Mouse (Mus musculus) B cell, adult (primary cell): ENCODE measurements around the gene Ifna7. TPM values are rescaled to one million over a fixed set of nuclear protein-coding genes. Genes with fewer than 3 reads are reported as not detected.

Experiments
- total RNA-seq: library from RNA; stranded (reverse); gene quantifications from 4 replicates; pipeline ENCODE4 v1.2.4, GENCODE M21; 2023; ENCODE audit not compliant: inconsistent age

Ifna7 gene
- not detected in 4 replicates for total RNA-seq

DNA sequence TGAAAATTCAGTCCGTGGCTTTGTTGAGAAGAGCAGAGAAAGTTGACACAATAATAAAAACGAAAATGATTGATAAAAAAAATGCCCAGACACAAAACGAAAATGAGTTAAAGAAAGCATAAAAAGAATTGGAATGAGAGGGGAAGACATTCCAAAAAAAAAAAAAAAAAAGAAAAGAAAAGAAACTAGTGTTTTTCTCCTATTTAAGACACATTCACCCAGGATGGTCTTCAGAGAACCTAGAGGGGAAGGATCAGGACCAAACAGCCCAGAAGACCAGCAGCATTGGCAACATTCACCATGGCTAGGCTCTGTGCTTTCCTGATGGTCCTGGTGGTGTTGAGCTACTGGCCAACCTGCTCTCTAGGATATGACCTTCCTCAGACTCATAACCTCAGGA lies at the start of gene Ifna7:
Gene Ifna7, plus strand, starts transcription at position 301 of the 400 bp plus-strand sequence.

DNA sequence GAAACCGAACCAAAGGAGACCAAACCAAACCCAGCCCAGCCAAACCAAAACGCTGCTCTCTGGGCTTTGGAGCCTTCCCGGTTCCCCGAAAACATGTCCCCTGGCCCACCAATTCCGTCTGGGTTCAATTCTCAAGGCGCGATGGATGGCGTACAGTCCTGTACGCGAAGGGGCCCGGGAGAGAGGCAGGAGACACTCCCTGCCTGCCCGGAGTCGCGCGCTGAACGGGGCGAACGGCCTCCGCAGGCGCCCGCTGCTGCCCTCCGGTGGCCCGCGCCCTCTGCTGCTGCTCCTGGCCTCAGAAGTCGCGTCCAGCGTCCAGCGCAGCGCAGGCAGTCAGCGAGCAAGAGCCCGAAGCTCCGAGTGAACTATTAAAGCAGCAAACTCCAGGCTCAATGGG lies 42.5 kb upstream of the Ifna7 start, which contains the start of gene Gm13290:
Gene Gm13290, plus strand, starts transcription at position 301 of the 400 bp plus-strand sequence.

DNA sequence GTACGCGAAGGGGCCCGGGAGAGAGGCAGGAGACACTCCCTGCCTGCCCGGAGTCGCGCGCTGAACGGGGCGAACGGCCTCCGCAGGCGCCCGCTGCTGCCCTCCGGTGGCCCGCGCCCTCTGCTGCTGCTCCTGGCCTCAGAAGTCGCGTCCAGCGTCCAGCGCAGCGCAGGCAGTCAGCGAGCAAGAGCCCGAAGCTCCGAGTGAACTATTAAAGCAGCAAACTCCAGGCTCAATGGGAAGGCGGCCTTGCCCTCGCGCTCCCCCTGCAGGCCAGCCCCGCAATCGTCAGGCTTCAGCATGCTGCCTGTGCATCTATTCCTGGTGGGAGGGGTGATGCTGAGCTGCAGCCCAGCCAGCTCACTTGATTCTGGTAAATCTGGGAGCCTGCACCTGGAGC lies 39.4 kb upstream of the Ifna7 start, which contains the start of gene Gm13289:
Gene Gm13289, plus strand, starts transcription at position 301 of the 400 bp plus-strand sequence.

DNA sequence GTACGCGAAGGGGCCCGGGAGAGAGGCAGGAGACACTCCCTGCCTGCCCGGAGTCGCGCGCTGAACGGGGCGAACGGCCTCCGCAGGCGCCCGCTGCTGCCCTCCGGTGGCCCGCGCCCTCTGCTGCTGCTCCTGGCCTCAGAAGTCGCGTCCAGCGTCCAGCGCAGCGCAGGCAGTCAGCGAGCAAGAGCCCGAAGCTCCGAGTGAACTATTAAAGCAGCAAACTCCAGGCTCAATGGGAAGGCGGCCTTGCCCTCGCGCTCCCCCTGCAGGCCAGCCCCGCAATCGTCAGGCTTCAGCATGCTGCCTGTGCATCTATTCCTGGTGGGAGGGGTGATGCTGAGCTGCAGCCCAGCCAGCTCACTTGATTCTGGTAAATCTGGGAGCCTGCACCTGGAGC lies 36.5 kb upstream of the Ifna7 start, which contains the start of gene Gm13272:
Gene Gm13272, plus strand, starts transcription at position 301 of the 400 bp plus-strand sequence.

DNA sequence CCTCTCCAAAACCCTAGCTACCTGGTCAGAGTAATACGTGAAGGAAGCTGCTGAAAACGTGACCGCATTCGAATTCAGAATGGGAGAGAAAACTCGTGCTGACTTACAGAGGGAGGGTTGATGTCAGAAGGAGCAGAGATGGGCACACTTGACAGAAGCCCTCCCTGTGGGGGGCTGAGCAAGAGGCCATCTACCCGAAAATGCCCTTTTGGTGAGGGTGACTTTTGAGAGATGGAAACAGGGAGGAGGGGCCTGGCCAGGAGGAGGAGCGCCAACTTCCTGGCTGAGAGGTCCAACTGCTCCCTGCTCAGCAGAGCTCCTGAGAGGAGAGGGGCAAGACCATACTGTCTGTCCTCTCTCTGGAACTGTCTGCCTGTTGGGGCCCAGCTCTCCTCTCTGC lies 34.2 kb upstream of the Ifna7 start, which contains the start of gene Ifnz:
Gene Ifnz, plus strand, starts transcription at position 301 of the 400 bp plus-strand sequence.

DNA sequence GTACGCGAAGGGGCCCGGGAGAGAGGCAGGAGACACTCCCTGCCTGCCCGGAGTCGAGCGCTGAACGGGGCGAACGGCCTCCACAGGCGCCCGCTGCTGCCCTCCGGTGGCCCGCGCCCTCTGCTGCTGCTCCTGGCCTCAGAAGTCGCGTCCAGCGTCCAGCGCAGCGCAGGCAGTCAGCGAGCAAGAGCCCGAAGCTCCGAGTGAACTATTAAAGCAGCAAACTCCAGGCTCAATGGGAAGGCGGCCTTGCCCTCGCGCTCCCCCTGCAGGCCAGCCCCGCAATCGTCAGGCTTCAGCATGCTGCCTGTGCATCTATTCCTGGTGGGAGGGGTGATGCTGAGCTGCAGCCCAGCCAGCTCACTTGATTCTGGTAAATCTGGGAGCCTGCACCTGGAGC lies 30.6 kb upstream of the Ifna7 start, which contains the start of gene Gm13276:
Gene Gm13276, plus strand, starts transcription at position 301 of the 400 bp plus-strand sequence.

DNA sequence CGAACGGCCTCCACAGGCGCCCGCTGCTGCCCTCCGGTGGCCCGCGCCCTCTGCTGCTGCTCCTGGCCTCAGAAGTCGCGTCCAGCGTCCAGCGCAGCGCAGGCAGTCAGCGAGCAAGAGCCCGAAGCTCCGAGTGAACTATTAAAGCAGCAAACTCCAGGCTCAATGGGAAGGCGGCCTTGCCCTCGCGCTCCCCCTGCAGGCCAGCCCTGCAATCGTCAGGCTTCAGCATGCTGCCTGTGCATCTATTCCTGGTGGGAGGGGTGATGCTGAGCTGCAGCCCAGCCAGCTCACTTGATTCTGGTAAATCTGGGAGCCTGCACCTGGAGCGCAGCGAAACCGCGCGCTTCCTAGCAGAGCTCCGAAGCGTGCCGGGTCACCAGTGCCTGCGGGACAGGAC lies 27.6 kb upstream of the Ifna7 start, which contains the start of gene Gm13277:
Gene Gm13277, plus strand, starts transcription at position 231 of the 400 bp plus-strand sequence.

DNA sequence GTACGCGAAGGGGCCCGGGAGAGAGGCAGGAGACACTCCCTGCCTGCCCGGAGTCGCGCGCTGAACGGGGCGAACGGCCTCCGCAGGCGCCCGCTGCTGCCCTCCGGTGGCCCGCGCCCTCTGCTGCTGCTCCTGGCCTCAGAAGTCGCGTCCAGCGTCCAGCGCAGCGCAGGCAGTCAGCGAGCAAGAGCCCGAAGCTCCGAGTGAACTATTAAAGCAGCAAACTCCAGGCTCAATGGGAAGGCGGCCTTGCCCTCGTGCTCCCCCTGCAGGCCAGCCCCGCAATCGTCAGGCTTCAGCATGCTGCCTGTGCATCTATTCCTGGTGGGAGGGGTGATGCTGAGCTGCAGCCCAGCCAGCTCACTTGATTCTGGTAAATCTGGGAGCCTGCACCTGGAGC lies 24.8 kb upstream of the Ifna7 start, which contains the start of gene Gm13278:
Gene Gm13278, plus strand, starts transcription at position 301 of the 400 bp plus-strand sequence.

DNA sequence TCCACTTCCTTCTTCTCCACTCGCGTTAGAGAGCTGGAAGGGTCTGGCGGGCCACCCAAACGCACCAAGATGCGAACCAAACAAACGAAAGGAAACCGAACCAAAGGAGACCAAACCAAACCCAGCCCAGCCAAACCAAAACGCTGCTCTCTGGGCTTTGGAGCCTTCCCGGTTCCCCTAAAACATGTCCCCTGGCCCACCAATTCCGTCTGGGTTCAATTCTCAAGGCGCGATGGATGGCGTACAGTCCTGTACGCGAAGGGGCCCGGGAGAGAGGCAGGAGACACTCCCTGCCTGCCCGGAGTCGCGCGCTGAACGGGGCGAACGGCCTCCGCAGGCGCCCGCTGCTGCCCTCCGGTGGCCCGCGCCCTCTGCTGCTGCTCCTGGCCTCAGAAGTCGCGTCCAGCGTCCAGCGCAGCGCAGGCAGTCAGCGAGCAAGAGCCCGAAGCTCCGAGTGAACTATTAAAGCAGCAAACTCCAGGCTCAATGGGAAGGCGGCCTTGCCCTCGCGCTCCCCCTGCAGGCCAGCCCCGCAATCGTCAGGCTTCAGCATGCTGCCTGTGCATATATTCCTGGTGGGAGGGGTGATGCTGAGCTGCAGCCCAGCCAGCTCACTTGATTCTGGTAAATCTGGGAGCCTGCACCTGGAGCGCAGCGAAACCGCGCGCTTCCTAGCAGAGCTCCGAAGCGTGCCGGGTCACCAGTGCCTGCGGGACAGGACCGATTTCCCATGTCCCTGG lies 21.9 kb upstream of the Ifna7 start, which contains the start of gene Gm13275:
Gene Gm13275, plus strand, starts transcription at position 552 of the 740 bp plus-strand sequence.

DNA sequence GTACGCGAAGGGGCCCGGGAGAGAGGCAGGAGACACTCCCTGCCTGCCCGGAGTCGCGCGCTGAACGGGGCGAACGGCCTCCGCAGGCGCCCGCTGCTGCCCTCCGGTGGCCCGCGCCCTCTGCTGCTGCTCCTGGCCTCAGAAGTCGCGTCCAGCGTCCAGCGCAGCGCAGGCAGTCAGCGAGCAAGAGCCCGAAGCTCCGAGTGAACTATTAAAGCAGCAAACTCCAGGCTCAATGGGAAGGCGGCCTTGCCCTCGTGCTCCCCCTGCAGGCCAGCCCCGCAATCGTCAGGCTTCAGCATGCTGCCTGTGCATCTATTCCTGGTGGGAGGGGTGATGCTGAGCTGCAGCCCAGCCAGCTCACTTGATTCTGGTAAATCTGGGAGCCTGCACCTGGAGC lies 18.9 kb upstream of the Ifna7 start, which contains the start of gene Gm13279:
Gene Gm13279, plus strand, starts transcription at position 301 of the 400 bp plus-strand sequence.

DNA sequence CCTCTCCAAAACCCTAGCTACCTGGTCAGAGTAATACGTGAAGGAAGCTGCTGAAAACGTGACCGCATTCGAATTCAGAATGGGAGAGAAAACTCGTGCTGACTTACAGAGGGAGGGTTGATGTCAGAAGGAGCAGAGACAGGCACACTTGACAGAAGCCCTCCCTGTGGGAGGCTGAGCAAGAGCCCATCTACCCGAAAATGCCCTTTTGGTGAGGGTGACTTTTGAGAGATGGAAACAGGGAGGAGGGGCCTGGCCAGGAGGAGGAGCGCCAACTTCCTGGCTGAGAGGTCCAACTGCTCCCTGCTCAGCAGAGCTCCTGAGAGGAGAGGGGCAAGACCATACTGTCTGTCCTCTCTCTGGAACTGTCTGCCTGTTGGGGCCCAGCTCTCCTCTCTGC lies 16.7 kb upstream of the Ifna7 start, which contains the start of gene Gm13285:
Gene Gm13285, plus strand, starts transcription at position 301 of the 400 bp plus-strand sequence.

DNA sequence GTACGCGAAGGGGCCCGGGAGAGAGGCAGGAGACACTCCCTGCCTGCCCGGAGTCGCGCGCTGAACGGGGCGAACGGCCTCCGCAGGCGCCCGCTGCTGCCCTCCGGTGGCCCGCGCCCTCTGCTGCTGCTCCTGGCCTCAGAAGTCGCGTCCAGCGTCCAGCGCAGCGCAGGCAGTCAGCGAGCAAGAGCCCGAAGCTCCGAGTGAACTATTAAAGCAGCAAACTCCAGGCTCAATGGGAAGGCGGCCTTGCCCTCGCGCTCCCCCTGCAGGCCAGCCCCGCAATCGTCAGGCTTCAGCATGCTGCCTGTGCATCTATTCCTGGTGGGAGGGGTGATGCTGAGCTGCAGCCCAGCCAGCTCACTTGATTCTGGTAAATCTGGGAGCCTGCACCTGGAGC lies 13.1 kb upstream of the Ifna7 start, which contains the start of gene Gm13287:
Gene Gm13287, plus strand, starts transcription at position 301 of the 400 bp plus-strand sequence.

DNA sequence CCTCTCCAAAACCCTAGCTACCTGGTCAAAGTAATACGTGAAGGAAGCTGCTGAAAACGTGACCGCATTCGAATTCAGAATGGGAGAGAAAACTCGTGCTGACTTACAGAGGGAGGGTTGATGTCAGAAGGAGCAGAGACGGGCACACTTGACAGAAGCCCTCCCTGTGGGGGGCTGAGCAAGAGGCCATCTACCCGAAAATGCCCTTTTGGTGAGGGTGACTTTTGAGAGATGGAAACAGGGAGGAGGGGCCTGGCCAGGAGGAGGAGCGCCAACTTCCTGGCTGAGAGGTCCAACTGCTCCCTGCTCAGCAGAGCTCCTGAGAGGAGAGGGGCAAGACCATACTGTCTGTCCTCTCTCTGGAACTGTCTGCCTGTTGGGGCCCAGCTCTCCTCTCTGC lies 10.8 kb upstream of the Ifna7 start, which contains the start of gene Gm13288:
Gene Gm13288, plus strand, starts transcription at position 301 of the 400 bp plus-strand sequence.

DNA sequence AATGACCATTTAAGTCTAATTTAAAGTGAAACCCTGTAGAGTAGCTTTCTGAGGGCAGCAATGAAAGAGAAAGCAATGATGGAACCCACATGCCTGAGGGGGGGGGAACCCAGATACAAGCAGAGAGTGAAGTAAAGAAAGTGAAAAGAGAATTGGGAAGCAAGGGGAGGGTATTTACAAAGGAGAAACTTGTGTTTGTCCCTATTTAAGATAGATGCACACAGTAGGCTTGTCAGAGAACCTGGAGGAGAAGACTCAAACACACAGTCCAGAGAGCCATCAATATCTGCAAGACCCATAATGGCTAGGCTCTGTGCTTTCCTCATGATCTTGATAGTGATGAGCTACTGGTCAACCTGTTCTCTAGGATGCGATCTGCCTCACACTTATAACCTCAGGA lies 3.6 kb downstream of the Ifna7 start, which contains the start of gene Ifna11:
Gene Ifna11, plus strand, starts transcription at position 301 of the 400 bp plus-strand sequence.

DNA sequence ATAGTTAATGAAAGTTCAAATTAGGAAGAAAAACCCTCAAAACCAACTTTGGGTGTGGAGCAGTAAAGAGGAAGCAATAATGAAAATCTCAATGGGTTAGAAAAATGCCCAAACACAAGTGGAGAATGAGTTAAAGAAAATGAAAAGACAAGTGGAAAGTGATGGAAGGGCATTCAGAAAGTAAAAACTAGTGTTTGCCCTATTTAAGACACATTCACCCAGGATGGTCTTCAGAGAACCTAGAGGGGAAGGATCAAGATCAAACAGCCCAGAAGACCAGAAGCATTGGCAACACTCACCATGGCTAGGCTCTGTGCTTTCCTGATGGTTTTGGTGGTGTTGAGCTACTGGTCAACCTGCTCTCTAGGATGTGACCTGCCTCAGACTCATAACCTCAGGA lies 11.1 kb downstream of the Ifna7 start, which contains the start of gene Ifna6:
Gene Ifna6, plus strand, starts transcription at position 301 of the 400 bp plus-strand sequence.

DNA sequence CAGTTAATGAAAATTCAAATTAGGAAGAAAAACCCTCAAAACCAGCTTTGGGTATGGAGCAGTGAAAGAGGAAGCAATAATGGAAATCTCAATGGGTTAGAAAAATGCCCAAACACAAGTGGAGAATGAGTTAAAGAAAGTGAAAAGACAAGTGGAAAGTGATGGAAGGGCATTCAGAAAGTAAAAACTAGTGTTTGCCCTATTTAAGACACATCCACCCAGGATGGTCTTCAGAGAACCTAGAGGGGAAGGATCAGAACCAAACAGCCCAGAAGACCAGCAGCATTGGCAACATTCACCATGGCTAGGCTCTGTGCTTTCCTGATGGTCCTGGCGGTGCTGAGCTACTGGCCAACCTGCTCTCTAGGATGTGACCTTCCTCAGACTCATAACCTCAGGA lies 19.2 kb downstream of the Ifna7 start, which contains the start of gene Ifna5:
Gene Ifna5, plus strand, starts transcription at position 301 of the 400 bp plus-strand sequence.

DNA sequence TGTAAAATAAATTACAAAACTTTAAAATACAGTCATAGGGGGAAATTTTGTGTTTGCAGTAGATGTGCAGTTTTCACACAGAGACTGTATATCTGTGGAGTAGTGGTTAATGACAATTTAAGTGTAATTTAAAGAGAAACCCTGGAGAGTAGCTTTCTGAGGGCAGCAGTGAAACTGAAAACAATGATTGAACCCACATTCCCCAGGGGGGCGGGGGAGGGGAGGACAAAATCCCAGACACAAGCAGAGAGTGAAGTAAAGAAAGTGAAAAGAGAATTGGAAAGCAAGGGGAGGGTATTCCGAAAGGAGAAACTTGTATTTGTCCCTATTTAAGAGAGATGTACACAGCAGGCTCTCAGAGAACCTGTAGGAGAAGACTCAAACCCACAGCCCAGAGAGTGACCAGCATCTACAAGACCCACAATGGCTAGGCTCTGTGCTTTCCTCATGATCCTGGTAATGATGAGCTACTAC lies 25.4 kb downstream of the Ifna7 start, which contains the start of gene Ifna4:
Gene Ifna4, plus strand, starts transcription at position 424 of the 474 bp plus-strand sequence.

DNA sequence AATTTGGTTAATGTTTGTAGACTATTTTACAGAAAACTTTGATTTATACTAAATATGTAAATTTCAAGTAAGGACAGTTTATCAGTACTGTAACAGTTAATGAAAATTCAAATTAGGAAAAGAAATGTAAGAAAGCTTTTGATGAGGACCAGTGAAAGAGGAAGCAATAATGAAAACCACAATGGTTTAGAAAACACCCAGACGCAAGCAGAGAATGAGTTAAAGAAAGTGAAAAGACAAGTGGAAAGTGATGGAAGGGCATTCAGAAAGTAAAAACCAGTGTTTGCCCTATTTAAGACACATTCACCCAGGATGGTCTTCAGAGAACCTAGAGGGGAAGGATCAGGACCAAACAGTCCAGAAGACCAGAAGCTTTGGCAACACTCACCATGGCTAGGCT lies 33.7 kb downstream of the Ifna7 start, which contains the start of gene Ifna1:
Gene Ifna1, plus strand, starts transcription at position 390 of the 400 bp plus-strand sequence.

Other genes with a start within 250 kb of the Ifna7 start
- gene Ifna14, start 244.4 kb upstream of the Ifna7 start, total RNA-seq: not detected in 4 replicates
- not detected in 4 replicates for gene Ifna9, start 223.8 kb upstream of the Ifna7 start, total RNA-seq
- not detected in 4 replicates for gene Ifna12, start 212.9 kb upstream of the Ifna7 start, total RNA-seq
- not detected in 4 replicates for gene C87499, start 181.8 kb upstream of the Ifna7 start, total RNA-seq
- gene Ifna13, start 171.8 kb upstream of the Ifna7 start, total RNA-seq: not detected in 4 replicates
- not detected in 4 replicates for gene Ifna16, start 139.3 kb upstream of the Ifna7 start, total RNA-seq
- gene Ifna2, start 132.3 kb upstream of the Ifna7 start, total RNA-seq: not detected in 4 replicates
- gene Ifnab, start 124.9 kb upstream of the Ifna7 start, total RNA-seq: not detected in 4 replicates
- gene Gm26566, start 94.4 kb upstream of the Ifna7 start, total RNA-seq: not detected in 4 replicates
- 16.1 to 18.8 TPM (median 16.6 TPM) in 4 replicates for gene Klhl9, start 93.8 kb upstream of the Ifna7 start, total RNA-seq
- not detected in 4 replicates for gene Gm13271, start 61.4 kb upstream of the Ifna7 start, total RNA-seq
- gene Gm13283, start 56.1 kb upstream of the Ifna7 start, total RNA-seq: not detected in 4 replicates
- gene Gm13290, start 42.4 kb upstream of the Ifna7 start, total RNA-seq: not detected in 4 replicates
- gene Gm13289, start 39.3 kb upstream of the Ifna7 start, total RNA-seq: not detected in 4 replicates
- gene Gm13272, start 36.4 kb upstream of the Ifna7 start, total RNA-seq: not detected in 4 replicates
- not detected in 4 replicates for gene Ifnz, start 34.1 kb upstream of the Ifna7 start, total RNA-seq
- not detected in 4 replicates for gene Gm13276, start 30.5 kb upstream of the Ifna7 start, total RNA-seq
- not detected in 4 replicates for gene Gm13277, start 27.6 kb upstream of the Ifna7 start, total RNA-seq
- gene Gm13278, start 24.7 kb upstream of the Ifna7 start, total RNA-seq: not detected in 4 replicates
- not detected in 4 replicates for gene Gm13275, start 21.7 kb upstream of the Ifna7 start, total RNA-seq
- gene Gm13279, start 18.8 kb upstream of the Ifna7 start, total RNA-seq: not detected in 4 replicates
- gene Gm13285, start 16.6 kb upstream of the Ifna7 start, total RNA-seq: 0.36 TPM in 1 of 4 replicates, not detected in the others
- gene Gm13287, start 13.0 kb upstream of the Ifna7 start, total RNA-seq: not detected in 4 replicates
- gene Gm13288, start 10.7 kb upstream of the Ifna7 start, total RNA-seq: not detected in 4 replicates
- gene Ifna11, start 3.7 kb downstream of the Ifna7 start, total RNA-seq: not detected in 4 replicates
- gene Ifna6, start 11.2 kb downstream of the Ifna7 start, total RNA-seq: not detected in 4 replicates
- gene Ifna5, start 19.3 kb downstream of the Ifna7 start, total RNA-seq: not detected in 4 replicates
- gene Ifna4, start 25.6 kb downstream of the Ifna7 start, total RNA-seq: not detected in 4 replicates
- gene Ifna1, start 33.9 kb downstream of the Ifna7 start, total RNA-seq: not detected in 4 replicates
- gene Ifne, start 64.0 kb downstream of the Ifna7 start, total RNA-seq: not detected in 4 replicates